Mouse (Mus musculus): ENCODE measurements around the gene Acr. TPM values are rescaled to one million over a fixed set of nuclear protein-coding genes. Genes with fewer than 3 reads are reported as not detected.
A peak's percentile ranks its signal among the peaks of the same experiment; 100 is the strongest.

The Acr gene
- total RNA-seq, 2 experiments from 2014 or later = 5.8 to 5.9 TPM

DNA sequence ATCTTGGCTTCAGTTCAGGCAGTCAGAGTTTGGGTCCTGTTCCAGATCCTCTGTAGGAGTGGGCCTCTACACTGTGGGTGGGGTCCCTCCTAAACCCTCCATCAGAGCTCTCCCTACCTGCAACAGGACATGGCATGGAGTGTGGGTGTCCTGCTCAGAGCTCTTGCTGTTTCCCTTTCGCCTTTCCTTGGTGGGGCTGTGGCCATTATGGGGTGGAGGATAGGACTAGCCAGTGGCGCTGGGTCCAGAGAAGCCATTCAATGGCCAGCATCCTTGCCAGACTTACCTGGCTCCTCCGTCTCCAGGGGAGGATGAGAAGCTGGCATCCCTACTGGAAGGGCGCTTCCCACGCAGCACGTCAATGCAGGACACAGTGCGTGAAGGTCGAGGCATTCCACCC is 20.8 kb upstream of the Acr start:
- no peak for DNase-seq
- intact Hi-C loops (cut with DNase I) = no loop called here

DNA sequence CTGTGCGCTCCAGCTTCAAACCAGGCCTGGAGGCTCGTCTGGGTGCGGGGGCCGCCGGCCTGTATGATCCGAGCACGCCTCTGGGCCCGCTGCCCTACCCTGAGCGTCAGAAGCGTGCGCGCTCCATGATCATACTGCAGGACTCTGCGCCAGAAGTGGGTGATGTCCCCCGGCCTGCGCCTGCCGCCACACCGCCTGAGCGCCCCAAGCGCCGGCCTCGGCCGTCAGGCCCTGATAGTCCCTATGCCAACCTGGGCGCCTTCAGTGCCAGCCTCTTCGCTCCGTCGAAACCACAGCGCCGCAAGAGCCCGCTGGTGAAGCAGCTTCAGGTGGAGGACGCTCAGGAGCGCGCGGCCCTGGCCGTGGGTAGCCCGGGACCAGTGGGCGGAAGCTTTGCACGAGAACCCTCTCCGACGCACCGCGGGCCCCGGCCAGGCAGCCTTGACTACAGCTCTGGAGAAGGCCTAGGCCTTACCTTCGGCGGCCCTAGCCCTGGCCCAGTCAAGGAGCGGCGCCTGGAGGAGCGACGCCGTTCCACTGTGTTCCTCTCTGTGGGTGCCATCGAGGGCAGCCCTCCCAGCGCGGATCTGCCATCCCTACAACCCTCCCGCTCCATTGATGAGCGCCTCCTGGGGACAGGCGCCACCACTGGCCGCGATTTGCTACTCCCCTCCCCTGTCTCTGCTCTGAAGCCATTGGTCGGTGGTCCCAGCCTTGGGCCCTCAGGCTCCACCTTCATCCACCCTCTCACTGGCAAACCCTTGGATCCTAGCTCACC is 20.1 kb upstream of the Acr start:
- peak; percentile 63 for DNase-seq
- intact Hi-C loops (cut with DNase I) = no loop called here

DNA sequence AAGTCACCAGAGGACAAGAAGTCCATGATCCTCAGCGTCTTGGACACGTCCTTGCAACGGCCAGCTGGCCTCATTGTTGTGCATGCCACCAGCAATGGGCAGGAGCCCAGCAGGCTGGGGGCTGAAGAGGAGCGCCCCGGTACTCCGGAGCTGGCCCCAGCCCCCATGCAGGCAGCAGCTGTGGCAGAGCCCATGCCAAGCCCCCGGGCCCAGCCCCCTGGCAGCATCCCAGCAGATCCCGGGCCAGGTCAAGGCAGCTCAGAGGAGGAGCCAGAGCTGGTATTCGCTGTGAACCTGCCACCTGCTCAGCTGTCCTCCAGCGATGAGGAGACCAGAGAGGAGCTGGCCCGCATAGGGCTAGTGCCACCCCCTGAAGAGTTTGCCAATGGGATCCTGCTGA is 19.3 kb upstream of the Acr start:
- intact Hi-C loops (cut with DNase I) = no loop called here
- DNase-seq = peak; percentile 97

DNA sequence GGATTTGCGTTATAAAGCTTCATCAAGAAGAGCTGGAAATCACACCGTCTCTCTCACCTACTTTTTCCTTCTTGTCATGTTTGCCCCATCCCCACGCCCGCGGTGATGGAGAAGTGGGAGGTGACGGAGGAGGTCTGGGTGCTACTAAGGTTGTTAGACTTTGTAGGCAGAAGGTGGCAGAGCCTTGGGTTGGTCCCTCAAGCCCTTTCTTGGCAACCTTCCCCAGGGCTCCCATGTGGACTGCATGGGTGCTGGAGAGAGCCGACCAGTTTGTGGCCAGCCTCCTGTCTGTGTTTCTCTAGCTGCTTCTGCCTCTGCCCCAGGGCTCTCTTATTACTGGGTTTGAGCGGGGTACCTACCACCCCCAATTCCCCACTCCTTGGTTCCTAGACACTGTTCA is 17.6 kb upstream of the Acr start:
- DNase-seq = no peak
- intact Hi-C loops (cut with DNase I) = no loop called here

DNA sequence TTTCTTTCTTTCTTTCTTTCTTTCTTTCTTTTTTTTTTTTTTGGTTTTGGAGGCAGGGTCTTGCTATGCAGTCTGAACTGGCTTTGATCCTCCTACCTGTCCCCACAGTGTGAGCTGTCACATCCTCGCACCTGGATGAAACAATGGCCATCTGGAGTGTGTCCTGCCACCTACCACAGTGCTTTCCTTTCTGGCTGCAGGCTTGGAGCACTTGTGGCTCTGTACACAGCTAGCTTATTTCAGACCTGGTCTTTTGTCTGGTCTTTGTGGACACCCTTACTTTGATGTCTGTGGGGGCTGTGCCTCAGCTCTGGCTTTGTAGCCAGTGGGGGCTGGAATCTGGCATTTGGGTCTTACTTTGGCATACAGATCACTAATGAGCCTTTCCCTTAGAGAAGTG is 16.4 kb upstream of the Acr start:
- intact Hi-C loops (cut with DNase I) = no loop called here
- no peak for DNase-seq

DNA sequence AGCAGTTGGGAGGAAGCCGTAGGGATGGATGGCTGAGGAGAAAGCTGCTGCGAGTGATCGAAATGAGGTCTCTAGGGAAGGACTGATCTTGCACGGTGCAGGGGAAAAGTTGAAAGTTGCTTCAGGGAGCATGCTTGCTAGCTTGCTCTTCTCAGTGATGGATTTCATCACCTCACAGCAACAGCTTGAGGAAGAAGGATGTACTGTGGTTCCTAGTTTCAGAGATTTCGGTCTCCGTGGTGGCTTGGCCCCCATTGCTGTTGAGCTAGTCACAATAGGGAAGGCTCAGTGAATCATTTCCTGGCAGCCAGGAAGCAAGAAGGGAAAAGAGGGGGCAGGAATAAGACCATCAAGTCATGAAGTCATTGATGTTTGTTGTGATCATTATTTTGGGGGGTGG is 12.5 kb upstream of the Acr start:
- no peak for DNase-seq
- intact Hi-C loops (cut with DNase I) = no loop called here

DNA sequence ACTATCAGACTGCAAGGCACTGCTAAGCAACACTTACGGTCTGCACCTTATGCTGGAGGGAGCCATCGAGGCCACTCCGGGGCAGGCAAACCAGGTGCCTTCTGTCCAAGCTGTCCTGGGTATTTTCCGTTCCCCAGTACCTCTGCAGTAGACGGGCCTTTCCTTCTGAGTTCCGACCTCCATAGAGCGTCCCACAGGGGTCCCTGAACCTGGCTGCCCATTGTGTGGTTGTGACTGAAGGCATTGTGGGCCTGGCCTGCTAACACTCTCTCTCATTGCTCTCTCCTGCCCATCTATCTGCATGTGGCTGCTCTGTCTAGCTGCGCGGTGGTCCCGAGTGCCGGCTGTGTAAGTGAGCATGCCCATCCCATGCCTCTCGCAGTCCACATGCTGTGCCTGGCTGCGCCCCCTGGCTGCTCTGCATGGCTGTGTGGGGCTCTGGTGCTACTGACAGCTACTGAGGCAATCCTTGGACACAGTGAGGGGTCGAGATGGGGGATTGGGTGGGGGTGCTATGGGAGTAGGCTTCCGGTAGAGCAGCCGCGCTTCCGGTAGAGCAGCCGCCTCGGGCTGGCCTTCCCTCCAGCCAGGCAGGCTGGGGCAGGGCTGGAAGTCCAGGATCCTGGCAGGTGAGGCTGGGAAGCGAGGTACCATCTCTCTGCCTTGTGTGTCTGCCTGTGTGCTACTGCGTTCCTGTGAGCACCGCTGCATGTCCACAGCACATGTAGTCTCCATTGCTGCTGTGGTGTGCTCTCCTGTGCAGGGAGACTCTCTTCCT is 11.5 kb upstream of the Acr start:
- intact Hi-C loops (cut with DNase I) = no loop called here

DNA sequence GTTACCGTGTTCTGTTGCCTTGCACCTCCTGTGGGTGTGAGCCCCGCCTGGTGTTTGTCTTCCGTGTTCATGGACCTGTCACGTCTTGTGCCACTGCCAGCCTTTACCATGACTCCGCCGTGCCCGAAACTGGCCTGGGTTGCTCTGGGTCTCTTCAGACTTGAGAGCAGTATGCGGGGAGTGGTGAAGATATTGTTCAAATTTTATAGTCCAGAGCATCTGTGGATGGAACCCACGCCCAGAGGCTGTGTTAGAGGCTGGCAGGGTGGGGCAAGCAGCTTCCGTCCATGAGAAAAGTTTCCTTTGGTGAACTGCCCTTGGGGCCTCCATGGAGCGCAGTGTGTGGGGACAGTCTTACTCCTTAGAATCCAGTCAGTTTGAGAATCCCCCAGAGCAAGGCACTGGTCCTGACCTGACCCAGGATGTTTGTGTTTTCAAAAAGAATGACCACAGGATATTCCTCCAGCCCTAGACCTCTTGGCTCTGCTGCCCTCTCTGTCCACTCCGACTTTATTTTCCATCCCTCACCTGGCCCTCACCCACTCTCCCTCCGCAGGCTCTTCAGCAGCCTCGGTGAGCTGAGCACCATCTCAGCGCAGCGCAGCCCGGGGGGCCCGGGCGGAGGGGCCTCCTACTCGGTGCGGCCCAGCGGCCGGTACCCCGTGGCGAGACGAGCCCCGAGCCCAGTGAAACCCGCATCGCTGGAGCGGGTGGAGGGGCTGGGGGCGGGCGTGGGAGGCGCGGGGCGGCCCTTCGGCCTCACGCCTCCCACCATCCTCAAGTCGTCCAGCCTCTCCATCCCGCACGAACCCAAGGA is 10.7 kb upstream of the Acr start:
- intact Hi-C loops (cut with DNase I) = no loop called here
- DNase-seq = no peak

More for the DNA sequence above, 11.5 kb upstream of the Acr start:
- DNase-seq = peak; percentile 42

DNA sequence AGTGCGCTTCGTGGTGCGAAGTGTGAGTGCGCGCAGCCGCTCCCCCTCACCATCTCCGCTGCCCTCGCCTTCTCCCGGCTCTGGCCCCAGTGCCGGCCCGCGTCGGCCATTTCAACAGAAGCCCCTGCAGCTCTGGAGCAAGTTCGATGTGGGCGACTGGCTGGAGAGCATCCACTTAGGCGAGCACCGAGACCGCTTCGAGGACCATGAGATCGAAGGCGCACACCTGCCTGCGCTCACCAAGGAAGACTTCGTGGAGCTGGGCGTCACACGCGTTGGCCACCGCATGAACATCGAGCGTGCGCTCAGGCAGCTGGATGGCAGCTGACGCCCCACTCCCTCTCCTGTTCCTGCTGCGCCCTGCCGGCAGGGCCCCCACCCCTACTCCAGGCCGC is 10.1 kb upstream of the Acr start:
- intact Hi-C loops (cut with DNase I) = no loop called here
- no peak for DNase-seq

DNA sequence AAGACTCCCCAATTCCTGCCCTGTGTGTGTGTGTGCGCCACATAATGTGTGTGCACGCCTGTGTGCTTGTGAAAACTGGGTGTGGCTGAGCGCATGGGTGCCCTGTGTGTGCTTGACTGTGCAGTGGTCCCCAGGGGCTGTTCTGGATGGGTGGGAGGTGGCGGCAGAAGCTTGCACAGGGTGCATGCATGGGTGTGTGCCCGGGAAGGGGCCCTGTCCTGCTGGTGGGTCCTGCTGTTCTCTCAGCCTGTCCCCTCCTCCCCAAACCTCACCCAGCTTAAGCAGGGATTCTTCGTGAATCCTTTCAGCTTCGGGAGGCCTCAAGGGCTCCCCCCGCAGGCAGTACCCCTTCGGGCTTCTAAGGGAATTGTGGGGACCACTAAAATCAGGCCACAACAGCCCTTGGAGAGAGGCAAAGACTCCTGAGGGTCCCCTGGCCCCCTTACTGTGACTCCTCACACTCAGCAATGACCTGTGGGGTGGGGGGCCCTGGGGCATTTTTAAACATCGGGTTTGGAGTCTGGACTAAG is 8.9 kb upstream of the Acr start:
- no peak for DNase-seq
- intact Hi-C loops (cut with DNase I) = no loop called here

DNA sequence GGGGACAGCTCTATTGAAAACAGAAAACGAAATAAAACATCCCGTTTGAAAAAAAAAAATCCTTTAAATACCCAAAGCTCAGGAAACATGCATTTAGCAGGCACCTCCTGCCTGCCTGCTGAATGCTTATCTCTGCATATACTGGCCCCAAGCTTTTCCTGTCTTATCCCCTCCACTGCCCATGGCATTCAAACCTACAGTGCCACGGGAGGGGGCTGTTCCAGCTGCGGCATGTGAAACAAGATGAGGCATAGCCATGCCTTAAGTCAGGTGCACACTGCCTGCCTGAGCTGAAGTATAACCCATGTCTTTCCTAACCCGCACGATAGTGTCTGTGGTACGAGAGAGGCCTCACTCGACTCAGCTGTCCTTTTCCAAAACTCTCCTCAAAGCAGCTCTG is 4.0 kb downstream of the Acr start:
- intact Hi-C loops (cut with DNase I) = no loop called here
- DNase-seq = no peak

DNA sequence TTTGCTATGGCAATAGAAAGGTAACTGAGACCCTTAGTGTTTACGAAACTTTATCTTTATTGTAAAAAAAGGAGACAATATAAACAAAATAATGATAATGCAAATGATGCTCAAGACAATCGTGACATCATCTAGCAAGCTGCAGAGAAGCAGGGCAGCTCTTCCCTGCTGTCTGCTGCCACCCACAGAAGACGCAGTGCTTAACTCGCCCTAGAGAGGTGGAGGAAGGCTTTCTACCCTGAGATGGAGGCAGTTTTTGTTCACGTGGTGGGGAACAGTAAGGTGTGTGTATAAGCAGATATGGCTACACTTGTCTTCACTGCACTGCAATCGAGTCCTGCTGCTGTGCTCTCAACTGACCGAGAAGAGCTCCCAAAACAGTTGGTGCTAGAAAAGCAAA is 14.4 kb downstream of the Acr start:
- DNase-seq = no peak
- intact Hi-C loops (cut with DNase I) = no loop called here

DNA sequence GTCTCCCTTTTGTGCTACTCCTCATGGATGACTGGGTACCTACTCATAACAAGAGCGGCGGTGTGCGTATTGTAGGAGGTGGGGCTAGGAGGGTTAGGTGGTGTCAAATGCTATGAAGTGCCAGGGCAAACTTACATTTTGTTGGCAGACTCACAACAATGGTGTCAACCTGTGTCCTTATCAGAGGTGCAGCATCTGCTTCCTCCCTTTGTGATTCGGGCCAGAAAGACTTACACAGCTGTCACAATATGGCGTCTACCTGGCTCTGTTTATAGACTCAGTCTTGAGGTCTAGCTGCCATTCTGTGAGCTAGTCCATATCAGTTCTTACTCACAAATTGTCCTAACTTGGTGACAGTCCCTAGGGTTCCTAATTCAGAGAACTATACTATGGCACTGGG is 17.0 kb downstream of the Acr start:
- intact Hi-C loops (cut with DNase I) = no loop called here
- DNase-seq = no peak

DNA sequence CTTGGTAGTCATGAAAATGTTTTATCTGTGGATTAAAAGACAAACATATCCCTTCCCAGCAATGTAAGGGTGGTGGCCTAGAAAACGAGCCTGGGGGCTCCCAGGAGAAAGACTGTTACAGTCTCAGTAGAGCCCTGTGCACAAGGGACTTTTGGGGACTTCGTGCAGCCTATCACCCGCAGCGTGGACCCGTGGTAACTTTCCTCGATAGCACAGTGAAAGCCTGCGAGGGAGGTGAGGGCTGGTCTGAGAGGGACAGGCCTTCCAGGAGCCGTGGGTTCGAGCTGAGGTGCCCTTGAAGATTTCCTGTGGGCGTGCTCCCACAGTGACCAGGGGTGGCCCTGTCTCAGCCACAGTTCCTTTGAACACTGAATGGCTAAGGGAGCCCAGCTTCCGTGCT is 17.5 kb downstream of the Acr start:
- intact Hi-C loops (cut with DNase I) = no loop called here
- DNase-seq = no peak

DNA sequence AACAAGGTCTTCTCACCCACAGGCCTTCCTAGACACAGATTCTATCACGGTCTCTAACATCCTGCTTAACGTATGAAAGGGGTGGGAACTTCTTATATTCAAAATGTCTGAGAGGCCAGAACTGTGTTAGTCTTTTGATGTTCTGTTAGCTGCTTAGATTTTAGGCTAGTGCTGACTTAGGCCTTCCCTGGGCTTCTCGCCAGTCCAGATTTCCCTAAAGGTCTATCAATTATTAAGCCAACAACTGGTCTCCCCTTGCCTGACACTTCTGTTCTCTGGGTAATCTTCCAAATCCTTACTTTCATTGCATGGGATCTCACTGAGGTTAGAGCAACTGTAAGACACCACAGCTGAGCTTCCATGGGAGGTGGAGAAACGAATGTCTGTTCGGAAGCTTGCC is 21.0 kb downstream of the Acr start:
- intact Hi-C loops (cut with DNase I) = no loop called here
- no peak for DNase-seq

DNA sequence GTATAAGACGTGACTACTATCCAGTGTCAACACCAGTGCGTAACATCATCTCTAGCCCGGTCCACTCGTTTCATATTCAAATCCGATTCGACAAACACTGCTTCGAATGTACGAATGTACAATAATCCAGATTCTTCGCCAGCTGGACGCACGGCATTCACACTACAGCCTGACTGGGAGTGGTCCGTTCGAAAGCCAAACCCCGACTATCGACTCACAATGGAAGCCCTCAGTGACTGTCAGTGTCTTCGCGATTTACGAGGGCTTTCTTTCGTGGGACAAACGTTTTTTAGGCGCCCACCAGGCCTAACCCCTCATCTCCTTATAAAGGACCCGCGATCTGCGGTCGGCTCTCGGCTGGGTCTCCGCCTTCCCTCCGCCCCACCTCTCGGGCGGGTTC is 23.2 kb downstream of the Acr start:
- no peak for DNase-seq
- intact Hi-C loops (cut with DNase I) = no loop called here

DNA sequence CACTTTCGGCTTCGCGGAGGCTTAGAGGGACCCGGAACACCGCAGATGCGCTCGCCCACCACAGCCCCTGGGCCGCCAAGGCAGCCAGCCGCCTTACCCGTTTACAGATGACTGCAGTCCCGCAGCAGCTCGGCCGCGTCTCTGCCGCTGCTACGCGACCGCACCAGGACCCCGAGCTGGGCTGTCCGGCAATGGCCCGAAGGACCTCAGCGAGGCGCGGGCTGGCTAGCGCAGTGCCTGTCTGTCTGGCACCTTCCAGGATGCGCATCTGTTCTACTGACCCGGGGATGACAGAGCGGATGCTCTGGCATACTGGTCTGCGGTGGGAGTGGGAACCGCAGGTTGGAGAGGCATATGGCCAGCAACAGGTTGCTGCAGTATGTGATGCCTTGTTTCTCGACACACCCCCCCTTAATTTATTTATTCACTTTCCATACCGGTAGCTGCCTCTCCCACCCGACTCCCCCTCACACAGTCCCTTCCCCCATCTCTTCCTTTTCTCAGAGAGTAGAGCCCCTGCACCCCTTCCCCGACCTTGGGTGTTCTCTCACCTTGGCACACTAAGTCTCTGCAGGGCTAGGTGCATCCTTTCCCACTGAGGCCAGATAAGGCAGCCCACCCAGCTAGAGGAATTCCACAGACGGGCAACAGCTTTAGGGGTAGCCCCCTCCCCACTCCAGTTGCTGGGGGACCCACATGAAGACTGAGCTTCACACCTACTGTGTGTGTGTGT is 23.8 kb downstream of the Acr start, which contains the start of gene Rabl2:
Gene Rabl2 (minus strand): TSS at position 201 of the 733 bp plus-strand sequence.
- peak; percentile 92 for DNase-seq
- intact Hi-C loops (cut with DNase I) = no loop called here

DNA sequence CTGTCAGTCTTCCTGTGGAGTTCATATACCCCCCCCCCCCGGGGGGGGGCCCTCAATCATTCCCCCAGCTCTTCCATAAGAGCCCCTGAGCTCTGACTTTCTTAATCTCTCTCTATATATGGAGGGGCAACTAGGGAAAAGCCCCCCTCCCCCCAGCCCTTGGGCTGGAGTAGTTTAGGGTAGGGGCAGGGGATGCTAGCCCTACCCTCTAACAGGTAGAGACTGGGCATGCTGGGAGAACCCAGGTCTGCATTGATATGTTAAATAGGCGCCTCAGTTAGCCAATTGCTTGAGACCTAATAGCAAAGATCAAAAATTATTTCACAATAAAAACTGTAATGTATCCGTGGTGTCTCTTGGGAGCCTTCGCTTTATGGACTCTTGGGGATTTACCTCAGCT is 24.4 kb downstream of the Acr start:
- intact Hi-C loops (cut with DNase I) = no loop called here
- no peak for DNase-seq

DNA sequence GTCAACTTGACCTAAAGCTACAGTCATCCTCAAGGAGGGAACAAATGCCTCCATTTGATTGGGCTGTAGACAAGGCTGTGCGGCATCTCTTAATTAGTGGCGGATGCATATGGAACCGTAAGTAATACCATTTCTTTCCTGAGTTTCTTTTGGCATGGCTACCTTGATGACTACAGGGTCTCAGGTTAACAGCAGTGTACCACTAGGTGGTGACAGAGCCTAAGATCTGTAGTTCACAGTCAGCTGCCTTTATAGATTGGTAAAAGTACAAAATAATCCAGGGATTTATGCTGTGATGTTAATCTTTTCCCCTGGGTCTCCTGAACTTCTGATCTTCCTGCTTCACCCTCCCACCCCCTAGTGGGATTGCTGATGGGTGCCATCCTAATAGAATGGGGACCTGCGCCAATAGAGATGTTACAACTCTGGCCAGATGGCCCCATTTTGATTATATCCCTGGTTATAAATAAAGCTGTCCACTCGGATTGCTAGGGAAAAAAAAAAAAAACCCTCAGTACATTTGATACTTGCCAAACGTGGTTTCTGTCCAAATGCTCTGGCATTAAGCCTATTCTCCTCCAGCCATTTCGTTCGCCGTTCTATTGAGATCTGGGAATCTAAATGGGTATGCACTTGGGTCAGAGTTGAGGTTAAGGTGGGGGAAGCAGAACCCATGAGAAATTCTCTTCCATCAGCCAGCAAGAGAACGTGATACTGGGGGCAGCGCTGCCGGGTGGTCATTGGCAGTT is 37.9 kb downstream of the Acr start:
- no peak for DNase-seq
- intact Hi-C loops (cut with DNase I) = no loop called here

DNA sequence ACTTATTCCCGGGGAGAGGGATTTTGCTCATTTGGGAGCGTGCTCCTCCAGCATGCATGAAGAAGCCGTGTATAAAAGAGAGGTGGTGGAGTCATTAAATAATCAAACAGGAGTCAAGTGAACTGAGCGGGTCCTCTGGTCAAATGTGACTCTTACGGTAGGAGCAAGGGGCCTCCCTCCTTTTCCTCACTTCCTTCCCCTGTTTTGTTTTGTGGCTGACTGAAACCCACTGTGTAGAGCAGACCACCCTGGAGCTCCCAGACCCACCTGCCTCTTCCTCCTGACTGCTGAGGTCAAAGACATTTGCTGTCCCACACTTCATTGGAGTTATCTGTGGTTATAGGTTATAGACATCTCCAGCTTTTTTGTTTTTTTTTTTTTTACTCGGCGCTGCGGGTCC is 39.4 kb downstream of the Acr start:
- intact Hi-C loops (cut with DNase I) = no loop called here
- DNase-seq = no peak
